Mouse (Mus musculus): Measurements from ENCODE around the gene Nfic. TPM values are rescaled to one million over a fixed set of nuclear protein-coding genes. Genes with fewer than 3 reads are reported as not detected.
A peak's percentile ranks its signal among the peaks of the same experiment; 100 is the strongest.

Nfic gene
- total RNA-seq, 2 experiments from 2014 or later, result 262 to 320 TPM

DNA sequence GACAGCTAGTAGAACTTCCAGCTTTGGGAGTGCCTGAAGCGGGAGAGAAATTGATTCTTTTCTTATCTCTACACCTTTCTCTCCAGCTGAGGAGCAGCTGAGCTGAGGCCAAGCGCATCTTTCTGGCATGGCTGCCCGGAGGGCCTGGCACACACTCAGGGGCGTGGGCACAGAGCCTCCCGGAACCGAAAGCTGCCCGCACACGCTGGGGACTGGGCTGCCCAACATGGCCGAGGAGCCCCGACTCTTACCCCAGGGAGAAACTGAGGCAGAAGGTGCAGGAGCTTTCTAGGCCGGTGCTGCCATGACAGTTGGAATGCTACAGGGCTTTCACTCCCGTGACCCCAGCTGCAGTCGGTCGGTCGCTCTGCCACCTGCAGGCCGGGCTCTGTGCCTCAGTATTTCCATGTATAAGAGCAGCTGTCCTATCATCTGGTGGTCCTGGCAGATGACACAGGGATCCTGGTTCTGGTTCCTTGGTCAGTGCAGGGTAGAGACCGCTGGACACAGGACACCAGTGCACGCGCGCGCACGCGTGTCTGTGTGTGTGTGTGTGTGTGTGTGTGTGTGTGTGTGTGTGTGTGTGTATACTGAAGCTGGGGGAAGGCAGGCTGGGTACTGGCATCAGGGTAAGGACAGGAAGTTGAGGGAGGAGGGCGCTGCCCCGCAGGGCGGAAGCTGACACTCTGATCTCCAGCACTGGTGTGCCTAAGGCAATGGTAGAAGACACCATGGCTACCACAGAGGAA, 21.7 kb downstream of the Nfic start:
- DNase-seq, result peak; percentile 75
- intact Hi-C loops (cut with DNase I; ENCODE audit: low total_unique reads), result no loop called here

DNA sequence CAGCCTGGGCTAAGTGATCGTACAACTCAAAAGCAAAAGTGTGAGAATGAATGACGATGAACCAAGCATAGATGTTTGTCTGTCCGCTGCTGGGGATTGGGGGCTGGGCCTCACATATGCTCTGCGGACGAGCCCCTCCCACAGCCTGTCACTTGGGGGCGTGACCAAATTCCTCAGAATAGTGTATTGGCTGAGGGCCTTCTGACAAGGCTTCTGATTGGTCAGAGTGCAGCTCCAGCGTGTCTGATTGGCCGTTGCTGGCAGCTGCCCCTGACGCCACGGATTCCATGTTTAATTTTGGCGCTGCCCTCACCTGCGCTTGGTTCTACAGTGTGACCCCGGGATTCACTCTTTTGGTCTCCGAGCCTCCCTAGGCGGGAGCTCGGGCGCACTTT, 22.6 kb downstream of the Nfic start:
- peak; percentile 94 for DNase-seq
- intact Hi-C loops (cut with DNase I; ENCODE audit: low total_unique reads), result no loop called here

DNA sequence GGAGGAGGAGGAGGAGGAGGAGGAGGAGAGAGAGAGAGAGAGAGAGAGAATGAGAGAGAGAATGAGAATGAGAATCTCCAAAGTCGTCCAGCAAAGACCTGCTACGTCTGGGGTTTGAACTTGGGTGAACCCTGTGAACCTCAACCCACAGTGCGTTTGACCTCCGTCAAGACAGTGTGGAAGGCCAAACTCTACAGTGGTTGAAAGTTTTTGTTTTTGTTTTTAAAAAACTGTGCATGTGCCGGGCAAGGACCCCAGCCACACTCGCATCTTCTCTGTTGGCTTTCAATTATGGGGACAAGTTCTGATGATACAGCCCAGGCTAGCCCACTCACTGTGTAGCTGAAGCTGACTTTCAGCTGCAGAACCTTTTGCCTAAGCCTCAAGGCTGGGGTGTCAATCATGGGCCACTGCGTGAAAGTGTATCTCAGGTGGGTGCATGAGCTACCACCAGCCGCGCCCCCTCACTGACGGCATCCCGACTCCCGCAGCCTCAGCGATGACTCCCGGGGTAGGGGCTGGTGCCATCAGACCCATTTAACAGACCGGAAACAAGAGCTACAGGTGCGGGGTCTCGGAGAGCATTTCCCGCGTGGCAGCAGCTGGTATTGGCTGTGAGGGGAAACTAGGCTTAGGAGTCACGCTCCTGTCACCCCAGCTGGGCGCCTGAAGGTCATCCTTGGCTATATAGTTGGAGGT, 23.1 kb downstream of the Nfic start:
- intact Hi-C loops (cut with DNase I; ENCODE audit: low total_unique reads), result no loop called here
- peak; percentile 27 for DNase-seq

DNA sequence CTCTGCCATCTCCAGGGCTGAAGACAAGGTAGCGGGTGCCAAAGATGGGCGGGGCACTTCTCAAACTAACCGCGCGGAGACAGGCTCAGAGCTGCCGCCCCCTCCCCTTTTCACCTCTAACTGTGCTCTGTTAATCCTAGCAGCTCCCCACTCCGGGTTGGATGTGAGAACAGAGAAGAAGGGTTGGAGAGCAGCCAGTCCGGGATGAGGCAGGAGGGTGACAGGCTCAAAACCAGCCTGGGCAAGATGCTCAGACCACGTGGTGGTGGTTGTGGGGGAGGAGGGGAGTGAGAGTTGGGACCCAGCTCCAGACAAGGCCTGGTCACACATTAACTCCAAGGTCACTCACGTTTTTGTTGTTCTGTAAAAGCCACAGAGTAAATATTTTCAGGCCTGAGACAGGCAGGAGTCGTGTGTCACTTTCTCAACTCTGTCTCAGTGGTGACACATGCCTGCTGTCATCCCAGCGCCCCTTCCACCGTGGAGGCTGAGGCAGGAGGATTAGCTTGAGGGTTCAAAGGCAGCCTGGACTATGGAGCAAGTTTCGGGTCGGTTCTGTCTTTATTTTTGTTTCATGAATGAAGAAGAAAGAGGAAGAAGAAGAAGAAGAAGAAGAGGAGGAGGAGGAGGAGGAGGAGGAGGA, 23.8 kb downstream of the Nfic start:
- DNase-seq, result peak; percentile 37
- intact Hi-C loops (cut with DNase I; ENCODE audit: low total_unique reads), result no loop called here

DNA sequence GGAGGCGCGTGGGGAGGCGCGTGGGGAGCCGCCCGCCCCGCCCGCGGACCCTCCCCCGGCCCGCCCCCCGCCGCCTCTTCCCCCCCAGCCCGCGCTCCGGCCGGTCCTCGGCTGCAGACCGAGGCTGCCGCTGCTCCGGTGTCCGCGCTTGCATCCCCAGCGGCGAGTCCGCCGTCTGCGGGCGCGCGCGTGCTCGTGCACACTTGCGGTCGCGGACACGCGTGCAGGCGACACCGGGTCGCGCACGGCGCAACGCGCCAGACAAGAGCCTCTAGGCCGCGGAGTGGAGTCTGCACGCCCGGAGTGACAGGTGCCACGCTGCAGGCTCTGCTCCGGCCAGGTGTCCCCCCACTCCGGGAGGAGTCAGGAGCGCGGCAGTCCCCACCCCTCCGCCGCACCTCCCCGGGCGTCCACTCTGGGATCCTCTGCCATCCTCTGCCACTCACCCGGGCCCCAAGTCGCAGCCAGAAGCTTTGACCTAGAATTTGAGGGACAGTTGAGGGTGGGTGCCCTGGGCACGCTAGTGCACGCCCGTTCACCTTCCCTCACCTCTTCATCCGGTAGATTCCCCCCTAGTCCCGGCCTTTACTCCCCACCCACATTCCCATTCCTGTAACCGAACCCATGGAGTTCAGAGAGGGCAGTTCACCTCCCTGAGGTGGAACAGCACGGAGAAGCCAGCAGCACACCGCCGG, 24.5 kb downstream of the Nfic start:
- intact Hi-C loops (cut with DNase I; ENCODE audit: low total_unique reads), result no loop called here
- DNase-seq, result peak; percentile 68

DNA sequence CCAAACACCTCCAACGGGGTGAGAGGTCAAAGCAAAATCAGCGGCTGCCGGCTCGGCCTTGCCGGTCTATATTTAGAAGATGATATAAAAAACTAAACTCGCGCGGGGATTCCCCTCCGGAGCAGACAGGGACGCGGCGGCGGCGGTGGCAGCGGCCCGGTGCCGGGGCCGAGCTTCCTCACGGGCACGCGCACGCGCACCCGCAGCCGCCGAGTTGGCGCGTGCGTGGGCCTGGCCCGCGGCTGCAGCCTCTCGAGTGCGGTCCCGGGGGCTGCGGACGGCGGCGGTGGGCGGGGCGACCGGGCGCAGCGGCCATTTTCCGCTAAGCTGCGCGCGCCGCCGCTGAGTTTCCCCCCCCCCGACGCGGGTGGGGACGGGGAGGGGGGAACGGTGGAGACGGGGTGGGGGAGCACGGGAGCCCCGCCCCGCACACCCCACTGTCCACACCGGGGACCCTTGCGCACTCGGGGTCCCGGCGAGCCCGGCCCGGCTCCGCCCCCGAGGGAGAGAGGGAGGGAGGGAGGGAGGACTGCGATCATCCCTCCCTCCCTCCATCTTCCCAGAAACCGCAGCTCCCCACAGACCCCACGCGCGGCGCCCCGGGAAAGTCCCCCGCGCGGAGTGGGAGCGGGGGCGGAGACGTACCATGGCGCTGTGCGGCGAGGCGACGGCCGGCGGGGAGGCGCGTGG, 25.1 kb downstream of the Nfic start:
- peak; percentile 84 for DNase-seq
- intact Hi-C loops (cut with DNase I; ENCODE audit: low total_unique reads), result no loop called here

DNA sequence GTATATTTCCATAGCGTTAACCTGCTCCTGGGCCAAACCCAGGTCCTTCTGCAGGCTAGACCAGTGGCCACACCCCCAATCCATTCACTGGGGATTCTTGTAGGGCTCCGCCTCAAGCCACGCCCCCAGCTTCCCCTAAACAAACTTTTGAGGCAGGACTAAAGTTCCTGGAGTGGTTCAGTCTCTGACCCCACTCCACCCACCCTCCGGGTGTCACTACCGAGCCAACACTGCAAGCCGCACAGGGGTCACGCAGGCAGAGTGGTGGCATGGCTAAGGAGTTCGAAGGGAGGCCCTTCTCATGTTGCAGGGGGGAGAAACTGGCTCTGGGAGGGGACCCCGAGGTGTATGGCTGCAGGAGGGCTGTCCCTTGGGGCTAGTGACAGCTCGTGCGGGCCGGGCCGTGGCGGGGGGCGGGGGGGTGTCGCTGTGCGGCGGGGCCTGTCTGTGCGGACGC, 25.8 kb downstream of the Nfic start:
- DNase-seq, result peak; percentile 86
- intact Hi-C loops (cut with DNase I; ENCODE audit: low total_unique reads), result no loop called here

DNA sequence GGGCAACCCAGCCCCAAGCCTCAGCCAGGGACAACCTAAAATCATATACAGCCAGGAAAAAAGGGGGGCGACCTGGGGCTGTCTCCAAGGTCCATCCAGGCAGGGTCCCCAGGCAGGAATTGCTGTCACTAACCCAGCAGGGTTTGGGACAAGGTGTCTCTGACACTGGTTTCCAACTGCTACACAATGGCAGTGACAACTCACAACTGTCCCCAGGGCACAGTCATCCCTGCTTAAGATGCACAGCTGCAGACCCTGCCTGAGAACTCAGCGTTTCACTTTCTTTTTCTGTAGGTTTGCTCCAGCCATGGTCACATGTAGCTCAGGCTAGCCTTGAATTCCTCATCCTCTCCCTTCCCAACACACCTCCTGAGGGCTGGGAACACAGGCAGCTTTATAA, 26.3 kb downstream of the Nfic start:
- peak; percentile 5 for DNase-seq
- intact Hi-C loops (cut with DNase I; ENCODE audit: low total_unique reads), result no loop called here

DNA sequence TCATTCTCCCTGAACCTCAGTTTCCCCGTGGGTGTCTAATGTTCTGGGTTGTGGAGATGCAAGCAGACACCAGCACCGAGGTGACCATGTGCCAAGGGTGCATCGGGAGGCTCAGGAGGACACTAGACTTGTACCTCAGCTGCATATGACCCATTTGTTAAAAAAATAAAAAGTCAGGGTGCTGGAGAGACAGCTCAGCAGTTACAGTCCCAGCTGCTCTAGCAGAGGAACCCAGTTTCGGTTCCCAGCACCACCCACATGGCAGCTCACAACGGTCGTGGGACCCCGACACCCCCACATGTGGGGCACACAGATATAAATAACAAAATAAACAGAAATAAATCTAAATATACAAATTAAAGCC, 26.9 kb downstream of the Nfic start:
- peak; percentile 3 for DNase-seq
- intact Hi-C loops (cut with DNase I; ENCODE audit: low total_unique reads), result no loop called here

DNA sequence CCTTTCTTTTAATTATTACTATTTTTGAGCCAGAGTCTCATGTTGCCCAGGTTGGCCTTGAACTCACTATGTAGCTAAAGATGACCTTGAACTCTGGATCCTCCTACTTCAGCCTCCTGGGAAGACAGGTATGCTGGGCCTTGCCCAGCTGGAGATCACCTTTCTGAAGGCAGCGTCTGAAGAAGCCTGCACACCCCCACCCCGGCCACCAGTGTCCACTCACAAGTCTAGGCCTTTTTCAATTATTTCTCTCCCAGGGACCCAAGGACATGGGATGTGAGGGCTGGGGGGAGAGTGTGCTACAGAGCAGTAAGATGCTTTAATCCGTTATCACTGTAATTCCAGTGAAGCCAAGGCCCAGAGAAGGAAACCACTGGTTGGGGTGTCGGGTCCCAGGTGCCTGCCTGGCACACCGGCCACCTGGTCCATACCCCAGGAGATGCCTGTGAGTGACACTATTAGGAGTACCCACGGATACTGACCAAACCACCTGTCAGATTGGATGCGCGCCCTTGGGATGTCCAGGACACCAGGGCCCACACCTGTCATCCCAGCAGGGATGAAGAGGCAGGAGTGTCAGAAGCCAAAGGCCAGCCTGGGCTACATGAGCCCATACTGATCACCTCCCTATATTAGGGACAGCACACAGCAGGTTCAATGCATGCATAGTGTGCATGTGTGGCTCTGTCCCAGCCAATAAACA, 27.5 kb downstream of the Nfic start:
- peak; percentile 27 for DNase-seq

DNA sequence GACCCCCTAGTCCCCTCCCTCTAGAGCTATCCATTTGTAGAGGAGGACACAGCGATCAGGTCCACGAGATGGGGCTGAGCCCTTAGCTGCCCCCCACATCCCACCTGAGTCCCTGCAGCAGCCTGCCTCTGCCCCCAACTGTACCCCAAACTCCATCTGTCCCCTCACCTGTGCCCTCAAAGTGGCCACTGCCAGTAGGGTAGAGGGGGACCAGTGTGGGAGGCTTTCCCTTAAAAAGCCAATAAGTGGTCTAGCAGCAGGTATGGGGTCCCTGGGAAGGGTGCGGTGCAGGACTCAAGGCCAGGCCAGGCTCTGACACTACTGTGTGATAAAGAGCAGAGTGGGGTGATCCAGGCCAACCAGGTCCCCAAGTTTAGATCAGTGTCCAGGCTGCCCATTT, 28.1 kb downstream of the Nfic start:
- peak; percentile 6 for DNase-seq
- intact Hi-C loops (cut with DNase I; ENCODE audit: low total_unique reads), result no loop called here

More for the DNA sequence above, 27.5 kb downstream of the Nfic start:
- intact Hi-C loops (cut with DNase I; ENCODE audit: low total_unique reads), result no loop called here

DNA sequence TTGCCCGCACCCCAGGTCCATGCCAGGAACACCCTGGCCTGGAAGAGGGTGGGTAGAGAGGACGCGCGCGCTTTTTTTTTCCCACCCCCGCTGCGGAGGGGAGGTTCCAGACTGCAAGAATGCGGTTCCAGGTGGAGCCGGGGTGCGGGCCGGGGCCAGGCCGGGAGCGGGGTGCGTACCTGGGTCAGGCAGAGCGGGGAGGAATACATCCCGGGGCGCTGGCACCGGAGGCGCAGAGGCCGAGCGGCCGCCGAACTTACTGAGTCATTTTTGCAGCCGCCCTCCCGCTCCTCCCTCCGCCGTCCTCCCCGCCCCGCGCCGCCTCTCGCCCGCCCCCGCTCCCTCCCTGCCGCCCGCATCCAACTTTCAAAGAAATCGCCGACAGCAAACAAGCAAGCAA, 28.5 kb downstream of the Nfic start:
- intact Hi-C loops (cut with DNase I; ENCODE audit: low total_unique reads), result no loop called here
- DNase-seq, result peak; percentile 83

DNA sequence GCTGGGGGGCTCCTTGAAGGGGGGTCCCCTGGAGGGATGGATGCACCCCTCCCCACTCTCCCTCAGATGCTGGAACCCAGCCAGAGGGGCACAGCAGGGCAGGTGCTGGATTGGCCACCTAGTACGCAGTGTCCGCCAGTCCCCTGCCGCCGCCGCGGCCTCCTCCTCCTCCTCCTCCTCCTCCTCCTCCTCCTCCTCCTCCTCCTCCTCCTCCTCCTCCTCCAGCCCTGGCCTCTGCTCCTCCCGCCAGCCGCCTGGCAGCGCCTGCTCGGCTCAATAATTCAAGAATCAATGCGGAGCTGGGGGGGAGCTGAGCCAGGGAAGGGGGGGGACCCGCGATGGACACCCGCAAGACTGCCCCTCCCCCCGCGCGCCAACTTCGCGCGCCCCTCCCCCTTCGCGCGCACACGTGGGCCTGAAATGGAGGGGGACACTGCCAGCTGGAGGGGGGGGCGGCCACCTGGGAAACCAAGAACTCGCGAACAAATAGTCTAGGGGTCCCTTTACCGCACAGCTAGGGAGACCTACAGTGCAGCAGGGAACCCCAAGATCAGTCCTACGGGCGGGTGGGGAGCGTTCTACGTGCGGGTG, 29.3 kb downstream of the Nfic start:
- intact Hi-C loops (cut with DNase I; ENCODE audit: low total_unique reads), result no loop called here
- DNase-seq, result peak; percentile 66

DNA sequence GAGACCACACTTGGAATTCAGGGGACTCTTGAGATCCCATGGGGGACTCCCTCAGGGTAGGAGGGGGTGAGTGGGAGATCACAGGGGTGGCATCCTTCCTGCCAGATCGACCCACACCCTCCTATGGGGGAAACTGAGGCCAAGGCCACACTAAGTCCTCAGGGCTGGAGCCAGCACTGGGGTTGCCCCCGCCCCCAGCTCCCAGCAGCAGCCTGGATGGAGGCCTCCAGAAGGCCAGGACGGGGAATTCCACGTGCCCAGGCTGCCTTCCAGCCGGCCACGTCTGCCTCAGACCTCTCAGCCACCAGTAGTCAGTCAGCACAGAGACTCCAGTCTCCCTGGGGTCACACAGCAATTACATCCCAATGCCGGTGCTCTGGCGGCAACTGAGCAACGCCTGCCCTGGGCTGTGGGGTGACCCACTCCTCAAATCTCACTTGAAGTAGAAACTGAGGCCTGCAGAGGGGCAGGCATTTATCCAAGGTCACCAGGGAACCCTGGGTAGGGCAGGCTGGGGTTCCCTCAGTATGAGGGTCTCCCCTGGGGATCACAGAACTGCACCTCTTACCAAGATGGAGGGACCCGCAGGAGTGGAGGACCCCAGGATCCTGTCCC, 30.1 kb downstream of the Nfic start:
- intact Hi-C loops (cut with DNase I; ENCODE audit: low total_unique reads), result no loop called here
- peak; percentile 82 for DNase-seq

DNA sequence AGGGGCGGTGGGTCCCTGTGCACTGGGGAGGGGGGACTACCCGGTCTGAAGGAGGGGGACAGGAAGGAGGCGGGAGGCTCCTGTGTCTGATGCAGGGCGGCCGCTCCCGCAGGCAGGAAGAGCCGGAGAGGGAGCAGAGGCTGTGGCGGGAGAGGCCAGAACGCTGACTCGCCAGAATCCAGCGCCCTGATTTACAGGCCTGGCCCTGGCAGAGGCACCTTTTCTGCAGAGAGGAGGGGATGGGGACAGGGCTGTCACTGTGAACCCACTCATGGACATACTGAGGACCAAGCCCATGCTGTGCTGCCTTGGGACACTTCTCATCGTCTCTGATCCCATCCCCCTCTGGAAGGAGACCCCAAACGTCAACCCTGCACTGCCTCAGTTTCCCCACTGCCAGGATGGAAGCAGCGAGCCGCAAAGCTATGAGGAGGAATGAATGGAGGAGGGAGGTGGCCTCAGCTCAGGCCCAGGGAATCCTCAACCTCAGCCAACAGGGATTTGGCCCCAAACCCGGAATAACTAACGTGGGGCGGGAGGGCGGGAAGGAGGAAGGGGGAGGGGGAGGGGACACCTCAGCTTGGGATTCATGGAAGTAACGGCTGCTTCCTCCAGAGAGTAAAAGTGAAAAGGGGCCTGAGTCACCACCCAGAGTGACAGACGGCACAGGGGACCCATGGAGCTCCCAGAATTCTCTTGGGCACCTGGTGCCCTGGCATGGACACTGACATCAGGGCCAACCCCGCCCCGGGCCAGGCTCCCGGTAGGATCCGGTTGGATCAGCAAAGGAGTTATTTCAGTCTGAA, 31.0 kb downstream of the Nfic start:
- DNase-seq, result peak; percentile 87
- intact Hi-C loops (cut with DNase I; ENCODE audit: low total_unique reads), result no loop called here

DNA sequence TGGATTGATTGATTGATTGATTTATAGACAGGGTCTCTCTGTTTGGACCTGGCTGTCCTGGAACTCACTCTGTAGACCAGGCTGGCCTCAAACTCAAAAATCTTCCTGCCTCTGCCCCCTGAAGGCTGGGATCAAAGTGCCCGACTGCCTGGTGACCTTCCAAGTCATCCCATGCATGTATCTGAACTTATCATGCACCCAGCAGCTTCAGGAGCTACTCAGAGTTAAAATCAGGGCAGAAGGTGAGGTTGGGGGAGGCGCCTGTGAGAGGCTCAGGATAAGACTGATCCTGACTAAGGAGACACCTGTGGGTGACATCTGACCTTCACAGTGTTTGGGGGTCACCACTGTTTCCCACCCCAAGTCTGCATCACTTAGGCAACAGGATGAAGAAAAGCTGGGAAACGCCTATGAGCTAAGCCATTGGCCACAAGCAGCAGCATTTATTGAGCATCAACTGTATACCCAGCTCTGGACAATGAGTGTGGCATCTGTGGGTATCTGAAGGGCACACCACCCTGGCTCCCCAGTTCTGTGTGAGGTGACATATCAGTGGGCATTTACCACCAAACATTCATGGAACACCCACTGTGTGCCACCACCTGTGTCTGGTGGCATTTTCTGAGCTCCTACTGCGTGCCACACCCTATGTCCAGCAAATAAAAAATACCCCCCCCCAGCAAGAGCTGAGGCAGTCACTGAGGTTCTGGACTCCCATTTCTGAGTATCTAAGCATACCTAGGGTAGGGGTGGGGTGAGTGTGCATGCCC, 31.8 kb downstream of the Nfic start:
- intact Hi-C loops (cut with DNase I; ENCODE audit: low total_unique reads), result no loop called here
- peak; percentile 5 for DNase-seq

Data from gastrocnemius, postnatal 14 days (tissue).